Mouse (Mus musculus) ES-Bruce4 (cell line): ENCODE results near the gene Spp2.

Source experiments
- CTCF ChIP-seq: IDR thresholded peaks from one replicate; pipeline ENCODE4 v1.8.1; 2011; ENCODE audit warnings: low read depth, low read length
- EP300 ChIP-seq: IDR thresholded peaks from 2 replicates; pipeline ENCODE4 v1.6.1; 2011; ENCODE audit warnings: low read depth, low read length; ENCODE audit not compliant: insufficient read depth

- TF ChIP-seq CTCF: no peak
- TF ChIP-seq EP300: no peak
Observed at GRCm38 (mm10) chr1:88403378-88403777, 3.4 kb upstream of the Spp2 start.
